Mouse (Mus musculus) hindlimb bud, embryonic 11.5 days (tissue): ENCODE measurements around the gene Zmym2.
"Not testable (repeated sequence)": the region's sequence is repeated elsewhere in the genome, so short reads cannot be mapped to it uniquely, and the experiment has no call there.

Experiments
- DNase-seq: peaks from one replicate; pipeline ENCODE4 v3.0.0-alpha.2; 2012; ENCODE audit warnings: low read depth, low spot score; ENCODE audit errors: extremely low spot score

The Zmym2 gene

GRCm38 (mm10) chr14:56886594-56887513 lies at the start of gene Zmym2:
Zmym2 (plus strand) TSS chr14:56886653.
- not testable (repeated sequence) for DNase-seq

GRCm38 (mm10) chr14:56844033-56844432 lies 42.4 kb upstream of the Zmym2 start:
- DNase-seq = no peak

- no peak for DNase-seq
These were observed 41.9 kb upstream of the Zmym2 start for GRCm38 (mm10) chr14:56844507-56844906.

GRCm38 (mm10) chr14:56848322-56848721 lies 38.1 kb upstream of the Zmym2 start:
- no peak for DNase-seq

GRCm38 (mm10) chr14:56849681-56850080 lies 36.8 kb upstream of the Zmym2 start:
- DNase-seq = no peak

- no peak for DNase-seq
These were observed 22.4 kb upstream of the Zmym2 start for GRCm38 (mm10) chr14:56864041-56864440.

- DNase-seq = no peak
These were observed 21.8 kb upstream of the Zmym2 start for GRCm38 (mm10) chr14:56864641-56865040.

GRCm38 (mm10) chr14:56865112-56865511 lies 21.3 kb upstream of the Zmym2 start:
- DNase-seq = not testable (repeated sequence)

- DNase-seq = no peak
These were observed 12.9 kb upstream of the Zmym2 start for GRCm38 (mm10) chr14:56873525-56873924.

GRCm38 (mm10) chr14:56875586-56876159 lies 10.8 kb upstream of the Zmym2 start:
- no peak for DNase-seq

GRCm38 (mm10) chr14:56881271-56881670 lies 5.2 kb upstream of the Zmym2 start:
- DNase-seq = no peak

- no peak for DNase-seq
These were observed 3.0 kb upstream of the Zmym2 start for GRCm38 (mm10) chr14:56883431-56883830.

GRCm38 (mm10) chr14:56885308-56885771 lies 1.1 kb upstream of the Zmym2 start:
- peak; percentile 98 for DNase-seq

- not testable (repeated sequence) for DNase-seq
These were observed 363 bp upstream of the Zmym2 start for GRCm38 (mm10) chr14:56885986-56886593.

GRCm38 (mm10) chr14:56887514-56887880 lies 1.0 kb downstream of the Zmym2 start:
- DNase-seq = no peak

- no peak for DNase-seq
These were observed 1.4 kb downstream of the Zmym2 start for GRCm38 (mm10) chr14:56887887-56888286.

- no peak for DNase-seq
These were observed 2.0 kb downstream of the Zmym2 start for GRCm38 (mm10) chr14:56888416-56888815.

GRCm38 (mm10) chr14:56894417-56894816 lies 8.0 kb downstream of the Zmym2 start:
- no peak for DNase-seq

GRCm38 (mm10) chr14:56896521-56896920 lies 10.1 kb downstream of the Zmym2 start:
- DNase-seq = no peak

- DNase-seq = no peak
These were observed 11.0 kb downstream of the Zmym2 start for GRCm38 (mm10) chr14:56897475-56897874.

GRCm38 (mm10) chr14:56899656-56900055 lies 13.2 kb downstream of the Zmym2 start:
- no peak for DNase-seq

- DNase-seq = no peak
These were observed 16.6 kb downstream of the Zmym2 start for GRCm38 (mm10) chr14:56903039-56903438.
